In genomic region chr19:27216318-27216717, GRCm38 (mm10) we compare ENCODE assay signal across 8 mouse cellular contexts. TPM values are rescaled to one million over a fixed set of nuclear protein-coding genes. Genes with fewer than 3 reads are reported as not detected.
A peak's percentile ranks its signal among the peaks of the same experiment; 100 is the strongest.
DNase-seq lines count a peak whose midpoint lies in the region; ATAC-seq and TF ChIP-seq lines count a peak whose summit lies in the region.

Vldlr (plus strand) TSS chr19:27216484.

- peaks cover 22% of the 10 kb centered on the region; the same call in 1 of the 2 replicates for H3K27me3 ChIP-seq in thymus, adult 2 months (ENCODE audit: control insufficient read depth, insufficient read depth, low read length)
- no peaks in the 10 kb centered on the region for H3K27me3 ChIP-seq in forebrain, embryonic 15.5 days
- no peaks in the 10 kb centered on the region for H3K27me3 ChIP-seq in midbrain, embryonic 16.5 days (ENCODE audit: control insufficient read depth, insufficient read depth, low read depth, low read length)

- peak within 1 kb of the TSS; percentile 32 for H3K4me3 ChIP-seq in thymus, adult 2 months (ENCODE audit: control insufficient read depth, insufficient read depth, low read length)
- H3K4me3 ChIP-seq in forebrain, embryonic 15.5 days = peak within 1 kb of the TSS; percentile 93
- peak within 1 kb of the TSS; percentile 86 for H3K4me3 ChIP-seq in midbrain, embryonic 16.5 days (ENCODE audit: low read depth, low read length)

- intact Hi-C loops in heart, postnatal 25 days (cut with DNase I) = loop anchor here (5.0 to 10.0 kb wide), 4 partner anchors 92 to 198 kb away; no protein-coding TSS in a partner anchor

- ATAC-seq in forebrain, embryonic 15.5 days (replicated peaks) = 0 out of 2 replicates have a peak, but pooled peaks have one; percentile 20
- ATAC-seq in midbrain, embryonic 16.5 days = peak; percentile 1; the same call in 1 of the 2 replicates

- no peak for TF ChIP-seq POLR2A in thymus, adult 2 months (IDR thresholded peaks at IDR 0.05; ENCODE audit: control insufficient read depth, extremely low read depth, insufficient read depth, low read length, poor library complexity)

- H3K36me3 ChIP-seq in thymus, adult 2 months (ENCODE audit: control insufficient read depth, insufficient read depth, low read length) = no peaks in the 10 kb centered on the region
- no peaks in the 10 kb centered on the region for H3K36me3 ChIP-seq in forebrain, embryonic 15.5 days
- H3K36me3 ChIP-seq in midbrain, embryonic 16.5 days (ENCODE audit: control insufficient read depth, insufficient read depth, low read length) = no peaks in the 10 kb centered on the region

- peak within 1 kb of the TSS; percentile 94 for H3K9ac ChIP-seq in forebrain, embryonic 15.5 days (replicated peaks)
- peak within 1 kb of the TSS; percentile 93 for H3K9ac ChIP-seq in midbrain, embryonic 16.5 days (ENCODE audit: low read depth, low read length)

- no peak for TF ChIP-seq CTCF in thymus, adult 2 months (IDR thresholded peaks at IDR 0.05; ENCODE audit: borderline replicate concordance, control insufficient read depth, extremely low read depth, insufficient read depth, low read length, poor library complexity)

- H3K9me3 ChIP-seq in forebrain, embryonic 15.5 days = no peaks in the 10 kb centered on the region
- no peaks in the 10 kb centered on the region for H3K9me3 ChIP-seq in midbrain, embryonic 16.5 days (replicated peaks; ENCODE audit: control insufficient read depth, low read length, poor library complexity, severe bottlenecking)

- no peak within 1 kb of the TSS for H3K27ac ChIP-seq in thymus, adult 2 months (ENCODE audit: control insufficient read depth, insufficient read depth, low read length)
- peak within 1 kb of the TSS; percentile 95 for H3K27ac ChIP-seq in forebrain, embryonic 15.5 days (replicated peaks)
- peak within 1 kb of the TSS; percentile 96 for H3K27ac ChIP-seq in midbrain, embryonic 16.5 days (ENCODE audit: low read length)

- peaks cover 17% of the 10 kb centered on the region for H3K4me1 ChIP-seq in thymus, adult 2 months (replicated peaks; ENCODE audit: control insufficient read depth, insufficient read depth, low read length)
- peaks cover 37% of the 10 kb centered on the region for H3K4me1 ChIP-seq in forebrain, embryonic 15.5 days
- peaks cover 26% of the 10 kb centered on the region for H3K4me1 ChIP-seq in midbrain, embryonic 16.5 days (ENCODE audit: control insufficient read depth, insufficient read depth, low read length)

- H3K4me2 ChIP-seq in forebrain, embryonic 15.5 days (replicated peaks) = peak within 1 kb of the TSS; percentile 96
- H3K4me2 ChIP-seq in midbrain, embryonic 16.5 days (ENCODE audit: low read length) = peak within 1 kb of the TSS; percentile 86

- WGBS in thymus, adult 2 months = 19% methylated on average over 11 of the region's 11 CpGs
- under 1% methylated on average over 11 of the region's 11 CpGs for WGBS in forebrain, embryonic 15.5 days
- WGBS in midbrain, embryonic 16.5 days = under 1% methylated on average over 11 of the region's 11 CpGs

- DNase-seq in thymus, adult 2 months = no peak
- no peak for DNase-seq in thymus, postnatal 14 days
- DNase-seq in heart, postnatal 25 days (ENCODE audit: low spot score) = no peak
- DNase-seq in layer of hippocampus, postnatal 25 days (ENCODE audit: extremely low spot score in 1 of 2, low spot score in 1 of 2) = peak in 1 of 2 experiments; percentile 24
- DNase-seq in thymus, postnatal 25 days = no peak
- DNase-seq in spleen, adult 18-20 months = no peak

RNA-seq across cellular contexts. Expression of gene Vldlr, which starts in this region (rescaled TPM):
- 8.0 and 8.6 TPM in 2 replicates for polyA plus RNA-seq in thymus, adult 2 months (2012; rRNA removed)
- polyA plus RNA-seq in forebrain, embryonic 15.5 days (2015; fragmentation: Nextera tagmentation; extraction: Ambion mirVana) = 34.7 and 38.4 TPM in 2 replicates
- total RNA-seq in heart, postnatal 25 days (2021) = 100 to 1,000 TPM; 189 to 191 TPM
- total RNA-seq in layer of hippocampus, postnatal 25 days (2021) = 10 to 100 TPM; 50.7 to 53.4 TPM
- polyA plus RNA-seq in midbrain, embryonic 16.5 days (2015; fragmentation: Nextera tagmentation; extraction: Ambion mirVana) = 34.2 and 38.6 TPM in 2 replicates

Comparison
In these comparisons a context has a peak if more than half of its experiments do, and no peak if none do; other contexts are left out.
1. H3K4me3 ChIP-seq: peak in every context shown above with its lines; median percentile 93 in forebrain, embryonic 15.5 days; 86 in midbrain, embryonic 16.5 days; 32 in thymus, adult 2 months.